Mouse (Mus musculus) frontal cortex, adult (tissue): Measurements from ENCODE around the gene 2900011O08Rik.
"Not testable (repeated sequence)": the region's sequence is repeated elsewhere in the genome, so short reads cannot be mapped to it uniquely, and the experiment has no call there.

Source experiments
- ATAC-seq: cut with Nextera tagmentation; 2 replicates; pipeline ENCODE4 v1.9.2; 2017; ENCODE audit warnings: mild to moderate bottlenecking, moderate library complexity, mixed read lengths; ENCODE audit not compliant: low TSS enrichment

The 2900011O08Rik gene

GRCm38 (mm10) chr16:14066571-14066970 is 80.2 kb downstream of the 2900011O08Rik start:
- not testable (repeated sequence) for ATAC-seq

DNA sequence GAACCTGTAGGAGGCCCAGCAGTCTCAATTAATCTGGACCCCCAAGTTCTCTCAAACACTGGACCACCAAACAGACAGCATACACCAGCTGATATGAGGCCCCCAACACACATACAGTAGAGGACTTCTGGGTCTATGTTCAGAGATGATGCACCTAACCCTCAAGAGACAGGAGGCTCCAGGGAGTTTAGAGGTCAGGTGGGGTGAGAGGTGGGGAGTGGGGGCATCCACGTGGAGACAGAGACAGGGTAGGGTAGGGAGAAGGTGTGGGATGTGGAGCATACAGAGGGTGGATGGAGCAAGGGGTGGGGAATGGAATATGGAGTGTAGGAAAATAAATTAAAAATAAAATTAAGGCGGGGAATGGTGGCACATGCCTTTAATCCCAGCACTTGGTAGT is 82.3 kb downstream of the 2900011O08Rik start:
- ATAC-seq: not testable (repeated sequence)

GRCm38 (mm10) chr16:14070471-14071169 is 84.2 kb downstream of the 2900011O08Rik start:
- no peak for ATAC-seq

- ATAC-seq: peak; percentile 90
Measured at GRCm38 (mm10) chr16:14082925-14083324, 96.5 kb downstream of the 2900011O08Rik start.

- no peak for ATAC-seq
Measured at GRCm38 (mm10) chr16:14088249-14088648, 101.8 kb downstream of the 2900011O08Rik start.

- no peak for ATAC-seq
Measured at GRCm38 (mm10) chr16:14089296-14089695, 102.9 kb downstream of the 2900011O08Rik start.

- ATAC-seq: no peak
Measured at GRCm38 (mm10) chr16:14091771-14092170, 105.4 kb downstream of the 2900011O08Rik start.

DNA sequence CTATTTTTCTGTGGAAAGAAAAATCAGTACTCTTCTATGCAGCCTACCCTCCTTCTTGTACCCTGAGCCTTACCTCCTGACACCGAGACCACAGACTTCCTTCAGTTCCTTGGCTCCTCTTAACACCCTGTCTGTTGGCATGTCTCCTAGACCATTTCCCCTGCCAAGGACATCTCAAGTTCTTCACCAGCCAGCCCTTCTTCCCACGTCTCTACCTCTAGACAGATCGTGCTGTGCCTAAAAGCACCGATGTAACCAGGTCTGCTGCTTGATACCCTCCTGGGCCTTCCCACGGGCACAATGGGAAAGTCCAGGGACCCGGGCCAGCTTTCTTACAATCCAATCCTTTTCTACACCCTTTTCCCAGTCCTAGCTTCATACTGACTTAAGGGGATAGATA is 119.5 kb downstream of the 2900011O08Rik start:
- ATAC-seq: peak; percentile 38

- ATAC-seq: no peak
Measured at GRCm38 (mm10) chr16:14109651-14110230, 123.3 kb downstream of the 2900011O08Rik start.

DNA sequence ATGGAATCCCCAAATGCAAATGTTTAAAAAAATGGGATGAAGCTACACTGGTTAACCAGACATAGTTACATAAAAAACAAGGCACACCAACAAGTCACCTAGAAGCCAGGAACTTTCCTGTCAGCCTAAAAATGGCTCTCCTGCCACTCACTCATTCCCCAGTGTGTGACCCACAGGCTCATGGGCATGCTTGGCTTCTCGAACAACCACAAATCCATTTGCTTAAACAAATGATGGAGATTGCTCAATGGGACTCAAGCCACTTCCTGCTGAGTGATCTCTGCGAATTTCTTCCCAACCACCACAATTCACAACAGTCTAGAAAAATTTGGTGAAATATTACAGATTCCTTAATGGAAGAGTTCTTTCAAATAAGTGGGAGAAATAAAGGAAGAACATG is 124.5 kb downstream of the 2900011O08Rik start:
- ATAC-seq: no peak

DNA sequence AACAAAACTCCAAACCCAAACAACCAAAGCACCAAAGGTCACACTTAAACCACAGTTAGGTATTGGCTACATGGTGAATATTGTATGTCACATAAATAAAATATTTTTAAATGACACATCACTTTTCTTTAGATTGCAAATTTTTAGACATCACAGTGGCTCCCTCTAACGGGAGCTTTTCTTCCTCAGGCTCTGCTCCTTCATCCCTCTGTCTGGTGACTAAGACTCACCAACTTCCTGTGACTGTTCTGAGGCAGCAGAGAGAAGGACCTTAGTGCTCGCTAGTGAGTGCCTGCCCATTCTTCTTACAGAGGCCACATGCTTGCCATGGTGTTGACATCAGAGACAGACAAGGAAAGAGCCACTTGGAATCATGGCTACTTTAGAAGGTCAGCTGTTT is 125.7 kb downstream of the 2900011O08Rik start:
- ATAC-seq: peak; percentile 85

- no peak for ATAC-seq
Measured at GRCm38 (mm10) chr16:14112742-14113141, 126.3 kb downstream of the 2900011O08Rik start.

- ATAC-seq: no peak
Measured at GRCm38 (mm10) chr16:14117299-14117698, 130.9 kb downstream of the 2900011O08Rik start.

DNA sequence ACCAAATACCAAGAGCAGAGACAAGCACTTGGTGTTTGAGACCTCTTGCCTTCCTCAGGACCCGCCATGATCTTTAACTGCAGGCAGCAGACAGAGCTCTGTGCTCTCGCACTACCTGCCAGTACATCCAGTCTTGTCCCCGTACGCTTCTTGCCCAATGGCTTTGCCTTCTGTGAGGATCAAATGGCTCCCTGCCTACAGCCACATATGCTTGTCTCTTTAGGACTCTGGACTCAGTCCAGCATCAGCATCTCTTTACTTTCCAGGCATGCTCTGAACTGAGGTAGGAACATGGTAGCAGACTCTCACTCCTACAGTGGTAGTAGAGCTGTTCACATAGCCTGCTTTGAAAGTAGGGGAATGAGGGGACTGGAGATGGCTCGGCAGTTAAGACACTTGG is 134.5 kb downstream of the 2900011O08Rik start:
- ATAC-seq: no peak

DNA sequence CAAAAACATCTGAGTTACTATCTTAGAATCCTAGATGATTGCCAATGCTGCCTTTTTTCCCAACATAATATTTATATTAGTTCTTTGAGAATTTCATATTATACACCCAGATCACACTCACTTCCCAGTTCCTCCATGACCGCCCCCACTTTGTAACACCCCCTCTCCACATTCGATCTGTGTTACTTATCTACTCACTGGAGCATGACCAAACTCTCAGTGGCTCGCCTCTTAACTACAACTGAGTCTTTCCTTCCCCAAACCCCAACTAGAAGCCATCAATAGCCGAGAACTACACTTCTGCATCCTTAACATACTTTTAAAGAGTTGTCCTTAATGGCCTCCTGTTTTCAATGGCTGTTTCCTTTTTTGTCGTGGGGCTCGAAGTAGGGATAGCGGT is 135.2 kb downstream of the 2900011O08Rik start:
- no peak for ATAC-seq

DNA sequence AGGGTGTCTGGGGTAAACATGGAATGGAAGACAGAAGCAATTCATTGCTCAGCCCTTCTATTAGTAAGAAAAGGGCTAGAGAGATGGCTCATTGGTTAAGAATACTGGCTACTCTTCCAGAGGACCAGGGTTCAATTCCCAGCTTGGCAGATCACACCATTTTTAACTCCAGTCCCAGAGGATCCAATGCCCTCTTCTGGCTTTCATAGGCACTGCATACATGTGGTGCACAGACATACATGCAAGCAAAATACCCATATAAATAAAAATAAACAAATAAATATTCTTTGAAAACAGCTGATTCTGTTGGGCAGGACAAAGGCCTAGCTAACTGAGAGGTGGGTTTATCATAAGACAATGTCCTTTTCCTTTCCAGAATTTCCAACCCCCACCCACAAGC is 136.2 kb downstream of the 2900011O08Rik start:
- no peak for ATAC-seq

DNA sequence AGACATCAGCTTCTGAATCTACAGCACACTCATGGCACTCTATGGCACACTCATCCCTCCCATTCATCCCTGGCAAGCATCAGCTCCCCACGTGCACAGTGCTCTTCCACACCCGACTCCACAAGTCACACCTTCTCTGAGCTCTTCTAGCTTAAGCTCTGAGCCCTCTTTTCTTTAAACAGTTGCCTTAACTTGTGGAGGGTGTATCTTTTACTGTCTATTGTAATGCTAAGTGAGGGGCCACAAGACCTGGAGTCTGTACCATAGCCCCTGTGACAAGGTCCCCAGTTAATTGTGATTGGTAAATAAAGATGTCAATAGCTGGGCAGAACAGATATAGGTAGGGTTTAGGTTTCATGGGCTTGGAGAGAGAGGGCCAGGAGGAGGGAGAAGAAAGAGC is 137.5 kb downstream of the 2900011O08Rik start:
- no peak for ATAC-seq

DNA sequence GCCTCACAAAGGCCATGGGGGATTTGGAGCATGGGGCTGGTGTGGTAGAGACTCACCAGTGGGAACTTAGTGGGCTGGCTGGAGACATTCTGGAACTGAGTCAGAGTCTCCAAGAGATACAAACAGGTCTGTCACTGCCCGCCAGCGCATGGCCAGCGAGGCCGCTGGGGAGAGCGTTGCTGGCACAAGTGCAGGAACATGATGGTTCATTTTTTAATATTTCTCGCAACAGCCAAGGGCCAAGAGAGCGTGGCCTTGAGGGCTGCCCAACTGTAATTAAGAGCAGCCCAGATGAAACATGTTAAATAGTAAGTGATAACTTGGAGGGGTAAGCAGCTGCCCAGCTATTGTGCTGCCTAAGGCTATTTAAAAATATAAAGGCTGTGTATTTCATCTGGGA is 138.3 kb downstream of the 2900011O08Rik start:
- ATAC-seq: no peak

DNA sequence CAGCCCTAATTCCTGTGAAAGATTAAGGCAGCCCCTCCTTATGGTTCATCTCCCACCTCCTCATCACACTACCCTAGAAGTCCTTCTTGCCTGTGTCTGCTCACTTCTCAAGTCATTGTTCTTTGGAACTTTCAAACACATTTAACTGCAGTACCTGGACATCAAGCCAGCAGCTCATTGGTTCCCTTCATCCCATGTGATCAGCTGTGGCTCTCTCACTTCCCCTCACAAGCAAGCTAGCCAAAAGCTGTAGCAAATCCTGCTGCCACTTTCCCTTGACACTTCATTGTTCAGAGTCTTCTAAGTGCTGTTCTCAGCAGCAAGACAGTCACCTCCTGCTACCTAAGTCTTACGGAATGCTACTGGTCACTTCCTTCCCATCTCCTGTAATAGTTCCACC is 138.8 kb downstream of the 2900011O08Rik start:
- ATAC-seq: no peak

GRCm38 (mm10) chr16:14128977-14129376 is 142.6 kb downstream of the 2900011O08Rik start:
- no peak for ATAC-seq

GRCm38 (mm10) chr16:14130796-14131195 is 144.4 kb downstream of the 2900011O08Rik start:
- no peak for ATAC-seq

DNA sequence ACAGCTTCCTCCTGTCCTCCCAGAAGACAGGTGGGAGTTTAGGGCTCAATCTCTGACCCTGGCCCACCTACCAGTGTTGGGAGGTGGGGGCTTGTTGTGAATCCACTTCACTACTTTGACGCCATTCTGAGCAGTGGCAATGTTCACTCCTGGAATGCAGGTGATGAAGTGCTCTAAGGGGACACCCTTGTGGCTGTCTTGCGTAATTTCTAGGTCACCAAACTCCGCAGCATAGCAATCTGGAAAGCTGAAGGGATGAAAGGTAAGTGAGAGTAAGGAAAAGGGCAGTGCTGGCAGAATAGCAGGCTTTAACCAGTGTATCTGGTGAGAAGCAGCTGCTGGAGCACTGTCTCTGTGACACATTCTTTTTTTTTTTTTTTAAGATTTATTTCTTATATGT is 145.0 kb downstream of the 2900011O08Rik start:
- no peak for ATAC-seq

DNA sequence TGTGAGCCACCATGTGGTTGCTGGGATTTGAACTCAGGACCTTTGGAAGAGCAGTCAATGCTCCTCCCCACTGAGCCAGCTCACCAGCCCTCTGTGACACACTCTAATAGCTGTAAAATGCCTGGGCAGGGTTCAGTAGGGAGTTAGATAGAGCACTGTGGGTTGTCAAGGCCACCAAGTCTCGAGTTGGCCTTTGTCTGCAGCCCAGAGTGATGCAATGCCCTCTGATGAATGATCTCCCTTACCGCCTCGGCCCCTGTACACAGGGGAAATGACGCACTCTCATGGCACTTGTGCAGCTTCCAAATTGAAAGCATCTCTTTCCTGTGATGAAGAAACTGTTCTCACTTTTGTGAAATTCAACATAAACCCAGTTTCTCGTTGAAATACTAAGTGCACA is 145.4 kb downstream of the 2900011O08Rik start:
- no peak for ATAC-seq

DNA sequence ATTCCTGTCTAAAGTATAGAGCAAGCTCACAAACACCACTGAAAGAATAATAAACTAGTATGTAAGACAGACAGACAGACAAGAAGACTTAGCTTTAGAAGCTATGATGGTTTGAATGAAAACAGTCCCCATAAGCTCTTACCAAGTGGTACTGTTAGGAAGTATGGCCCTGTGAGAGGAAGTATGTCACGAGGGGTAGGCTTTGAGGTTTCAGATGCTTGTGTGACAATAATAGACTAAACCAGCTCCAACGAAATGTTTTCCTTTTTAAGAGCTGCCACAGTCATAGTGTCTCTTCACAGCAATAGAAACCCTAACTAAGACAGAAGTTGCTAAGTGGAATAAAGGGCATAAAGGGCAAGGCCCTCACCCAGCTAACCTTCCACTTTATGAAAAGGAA is 148.6 kb downstream of the 2900011O08Rik start:
- no peak for ATAC-seq
